Mouse (Mus musculus) naive thymus-derived CD4-positive, alpha-beta T cell, adult 2 months (primary cell): ENCODE data around the gene Srm.

Source experiments
- DNase-seq: peaks from one replicate; pipeline ENCODE4 v3.0.0-alpha.2; 2011; ENCODE audit warnings: low read depth

The Srm gene

DNA sequence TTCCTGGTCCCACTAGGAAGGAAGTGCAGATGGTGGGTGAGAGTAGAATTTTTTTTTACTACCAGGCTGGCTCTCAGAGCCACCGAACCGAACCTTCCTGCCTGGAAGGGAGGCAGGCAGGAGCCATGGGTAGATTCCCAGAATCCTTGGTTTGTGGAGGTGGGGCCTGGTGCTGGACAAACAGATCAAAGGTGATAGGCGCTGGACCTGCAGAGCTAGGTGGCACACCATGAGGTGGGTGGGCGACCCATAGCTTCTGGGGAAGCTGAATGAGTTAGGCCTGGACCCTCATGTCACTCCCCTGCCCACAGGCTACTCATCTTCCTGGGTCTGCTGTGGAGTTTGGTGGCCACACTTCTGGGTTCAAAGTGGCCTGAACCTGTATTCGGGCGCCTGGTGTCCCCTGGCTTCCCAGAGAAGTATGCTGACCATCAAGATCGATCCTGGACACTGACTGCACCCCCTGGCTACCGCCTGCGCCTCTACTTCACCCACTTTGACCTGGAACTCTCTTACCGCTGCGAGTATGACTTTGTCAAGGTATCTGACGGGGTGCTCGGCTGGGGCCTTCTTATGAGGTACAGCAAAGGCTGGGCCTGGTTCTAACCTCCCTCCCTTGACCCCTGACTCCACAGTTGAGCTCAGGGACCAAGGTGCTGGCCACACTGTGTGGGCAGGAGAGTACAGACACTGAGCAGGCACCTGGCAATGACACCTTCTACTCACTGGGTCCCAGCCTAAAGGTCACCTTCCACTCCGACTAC is 11.2 kb downstream of the Srm start, which contains the start of gene Masp2:
Gene Masp2, plus strand, starts transcription at position 198 of the 764 bp plus-strand sequence.
- DNase-seq = no peak

DNA sequence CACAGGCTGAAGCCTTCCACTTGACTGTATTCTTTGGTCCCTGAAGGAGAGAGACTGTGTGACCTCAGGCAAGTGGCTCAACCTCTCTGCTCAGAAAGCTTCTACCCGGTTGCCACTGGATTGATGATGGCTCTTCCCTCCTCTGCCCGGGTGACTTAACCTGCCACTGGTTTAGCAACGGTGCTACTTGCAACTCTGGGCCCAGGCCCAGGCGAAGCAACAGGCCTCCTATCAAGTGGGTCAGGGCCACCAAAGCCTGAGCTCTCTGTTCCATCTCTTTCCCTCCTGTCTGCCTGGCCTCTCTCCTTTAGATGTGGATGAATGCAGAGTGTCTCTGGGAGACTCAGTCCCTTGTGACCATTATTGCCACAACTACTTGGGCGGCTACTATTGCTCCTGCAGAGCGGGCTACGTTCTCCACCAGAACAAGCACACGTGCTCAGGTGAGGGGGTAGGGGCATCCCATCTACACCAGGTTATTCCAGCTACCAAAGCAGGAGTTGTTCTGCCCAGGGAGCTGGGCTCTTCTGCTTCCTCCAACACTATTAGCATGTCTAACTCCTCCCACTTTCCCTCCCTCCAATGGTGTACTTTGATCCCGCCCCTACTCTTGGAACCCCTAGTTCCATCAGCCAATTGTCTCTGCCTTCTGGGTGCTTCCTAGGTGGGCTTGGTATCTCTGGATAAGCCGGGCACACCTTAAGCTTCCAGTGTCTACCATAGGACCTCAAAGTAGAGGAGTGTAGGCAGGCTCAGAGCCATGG is 12.3 kb downstream of the Srm start:
- DNase-seq = no peak

DNA sequence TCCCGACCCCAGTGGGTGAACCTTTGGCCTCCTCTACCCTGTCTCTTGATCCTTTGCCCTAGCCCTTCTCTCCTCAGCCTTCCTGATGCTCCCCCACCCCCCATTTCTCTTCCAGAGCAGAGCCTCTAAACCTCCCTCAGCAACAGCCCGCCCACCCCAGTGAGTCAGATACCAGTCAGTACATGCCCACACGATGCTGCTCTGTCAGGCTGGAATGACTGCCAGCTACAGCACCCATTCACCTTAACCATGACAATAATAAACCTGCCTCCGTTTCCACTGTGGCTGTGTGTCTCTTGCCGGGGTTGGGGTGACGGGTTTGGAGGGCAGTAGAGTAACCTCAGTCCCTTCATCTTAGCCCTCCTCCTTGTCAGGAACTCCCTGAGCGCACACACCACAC is 12.8 kb downstream of the Srm start:
- DNase-seq = no peak

DNA sequence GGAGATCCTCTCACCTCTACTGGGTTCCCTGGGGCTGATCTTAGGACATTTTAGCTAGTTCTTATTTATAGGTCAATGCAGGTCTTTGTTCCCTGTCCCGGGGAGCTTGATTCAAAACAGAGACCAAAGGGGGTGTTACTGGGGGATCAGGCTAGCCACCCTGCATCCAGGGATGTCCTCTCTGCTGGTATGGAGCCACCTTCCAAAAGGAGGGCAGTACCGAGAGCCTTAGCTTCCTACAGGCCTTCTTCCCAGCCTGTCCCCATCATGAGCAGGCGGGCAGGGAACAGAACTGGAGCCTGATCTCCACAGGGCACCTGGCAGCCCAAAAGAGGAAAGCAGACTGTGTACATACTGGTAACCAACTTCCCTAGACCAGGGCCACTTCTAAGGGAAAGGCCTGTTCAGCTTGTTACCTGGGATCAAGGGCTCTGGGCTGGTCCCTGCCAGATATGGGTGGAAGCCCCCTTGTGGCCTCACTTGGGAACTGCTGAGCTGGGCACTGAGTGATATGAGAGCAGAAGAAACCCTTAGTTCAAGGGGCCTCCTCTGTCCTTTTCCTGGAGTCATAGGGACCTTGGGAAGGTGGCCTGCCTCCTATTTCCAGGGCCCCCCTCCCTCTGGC is 13.3 kb downstream of the Srm start:
- peak; percentile 74 for DNase-seq

DNA sequence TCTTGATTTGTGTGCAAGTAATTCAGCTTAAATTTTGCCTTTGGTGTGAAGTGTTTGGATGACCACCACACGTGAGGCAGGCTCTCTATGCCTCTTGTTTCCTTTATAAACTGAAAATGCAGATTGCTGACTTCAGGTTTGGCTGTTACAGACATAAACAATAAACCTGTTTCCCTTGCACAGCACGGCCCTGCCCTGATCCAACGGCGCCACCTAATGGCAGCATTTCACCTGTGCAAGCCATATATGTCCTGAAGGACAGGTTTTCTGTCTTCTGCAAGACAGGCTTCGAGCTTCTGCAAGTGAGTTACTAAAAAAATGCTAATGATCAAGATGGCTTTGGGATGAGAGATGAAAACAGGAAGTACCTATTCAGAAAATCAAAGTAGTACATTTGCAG is 16.5 kb downstream of the Srm start:
- DNase-seq = peak; percentile 85

DNA sequence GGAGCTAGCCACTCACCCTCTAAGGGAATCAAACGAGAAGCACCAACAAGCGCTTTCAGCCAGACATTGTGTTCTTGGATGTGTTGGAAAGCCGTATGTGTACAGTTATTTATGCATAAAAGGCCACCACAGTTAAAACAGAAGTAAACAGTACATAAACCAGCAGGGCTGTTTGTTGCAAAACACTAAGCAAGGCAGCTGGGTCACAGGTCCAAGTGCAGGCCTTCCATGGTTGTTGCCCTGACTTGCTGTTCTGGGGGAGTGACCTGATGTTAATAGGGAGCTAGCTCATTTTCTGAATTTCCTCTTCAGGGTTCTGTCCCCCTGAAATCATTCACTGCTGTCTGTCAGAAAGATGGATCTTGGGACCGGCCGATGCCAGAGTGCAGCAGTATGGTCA is 18.5 kb downstream of the Srm start:
- DNase-seq = no peak

DNA sequence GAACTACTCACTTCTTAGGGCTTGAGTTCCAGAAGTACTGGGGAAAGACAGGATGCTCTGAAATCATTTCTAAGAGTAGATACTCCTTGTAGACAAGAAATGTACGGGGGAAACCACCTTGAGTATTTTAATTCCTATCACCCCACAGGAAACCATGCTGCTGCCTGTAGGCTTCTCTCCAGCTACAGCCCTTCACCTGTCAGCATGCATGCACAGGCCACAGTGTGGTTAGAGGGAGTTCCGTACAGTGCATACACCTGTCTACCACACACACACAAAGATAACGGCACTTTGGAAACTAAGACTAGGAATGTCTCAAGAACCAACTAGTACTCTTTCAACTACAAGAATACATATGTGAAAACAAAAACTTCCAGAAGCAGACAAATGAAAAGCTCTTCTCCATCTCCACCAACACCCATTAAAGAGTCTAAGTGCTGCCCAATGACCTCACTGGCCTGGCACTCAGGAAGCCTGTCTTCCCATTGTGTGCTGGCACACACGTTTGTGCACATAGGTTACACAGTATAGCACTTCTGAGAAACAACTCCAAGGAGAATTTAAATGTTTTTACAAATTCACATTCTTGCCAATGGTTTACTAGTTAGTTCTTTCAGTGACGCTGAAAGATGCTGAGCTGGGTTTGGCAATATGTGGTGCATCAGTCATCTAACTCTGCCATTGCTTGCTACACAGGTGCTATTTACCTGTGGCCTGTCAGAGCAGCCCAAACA is 19.5 kb downstream of the Srm start:
- no peak for DNase-seq

DNA sequence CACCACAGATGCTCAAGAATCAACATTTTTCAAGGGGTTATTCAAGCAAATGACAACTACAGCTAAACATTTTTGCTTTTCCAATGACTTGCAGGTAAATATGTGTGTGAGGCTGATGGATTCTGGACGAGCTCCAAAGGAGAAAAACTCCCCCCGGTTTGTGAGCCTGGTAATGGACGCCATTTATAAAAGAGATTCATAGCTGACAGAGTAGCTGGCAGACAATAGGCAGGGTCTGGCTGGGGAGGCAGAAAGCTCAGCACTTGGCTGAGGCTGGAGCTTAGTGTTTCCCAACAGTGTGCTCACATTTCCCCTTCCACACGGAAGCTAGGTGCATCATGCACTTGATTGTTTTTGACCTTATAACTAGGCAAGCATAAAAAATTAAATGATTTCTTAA is 21.3 kb downstream of the Srm start:
- DNase-seq = no peak

DNA sequence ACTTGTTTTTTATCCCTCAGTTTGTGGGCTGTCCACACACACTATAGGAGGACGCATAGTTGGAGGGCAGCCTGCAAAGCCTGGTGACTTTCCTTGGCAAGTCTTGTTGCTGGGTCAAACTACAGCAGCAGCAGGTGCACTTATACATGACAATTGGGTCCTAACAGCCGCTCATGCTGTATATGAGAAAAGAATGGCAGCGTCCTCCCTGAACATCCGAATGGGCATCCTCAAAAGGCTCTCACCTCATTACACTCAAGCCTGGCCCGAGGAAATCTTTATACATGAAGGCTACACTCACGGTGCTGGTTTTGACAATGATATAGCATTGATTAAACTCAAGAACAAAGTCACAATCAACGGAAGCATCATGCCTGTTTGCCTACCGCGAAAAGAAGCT is 22.4 kb downstream of the Srm start:
- DNase-seq = no peak

DNA sequence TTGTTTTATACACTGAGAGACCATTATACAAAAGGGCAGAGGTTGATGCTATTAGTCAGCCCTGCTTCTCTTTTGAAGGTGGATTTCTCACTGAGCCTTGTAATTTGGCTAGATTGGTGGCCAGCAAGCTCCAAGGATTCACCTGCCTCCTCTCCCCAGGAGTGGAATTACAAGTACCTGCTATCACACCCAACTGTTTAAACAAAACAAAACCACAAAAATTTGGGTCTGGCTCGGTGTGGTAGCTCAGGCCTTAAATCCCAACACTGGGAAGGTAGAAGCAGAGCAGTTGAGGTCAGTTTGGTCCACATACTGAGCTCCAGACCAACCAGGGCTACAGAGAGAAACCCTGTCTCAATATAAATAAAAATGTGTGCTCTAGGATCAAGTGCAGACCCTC is 28.5 kb downstream of the Srm start:
- no peak for DNase-seq

DNA sequence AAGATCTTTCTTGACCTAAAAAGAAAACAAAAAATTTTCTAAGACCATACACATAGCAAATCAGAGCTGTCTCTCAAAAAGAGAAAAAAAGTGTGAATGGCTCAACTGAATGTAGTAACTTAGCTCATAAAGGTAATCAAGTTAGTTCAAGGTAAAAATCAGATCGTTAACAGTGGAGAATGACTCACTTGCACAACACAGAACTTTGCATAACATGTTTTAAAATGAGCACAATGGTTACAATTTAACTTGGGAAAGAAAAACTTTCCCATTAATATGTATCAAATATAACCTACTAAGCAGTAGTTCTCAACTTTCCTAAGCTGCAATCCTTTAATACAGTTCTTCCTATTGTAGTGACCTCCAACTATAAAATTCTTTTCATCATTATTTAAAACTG is 29.4 kb downstream of the Srm start:
- no peak for DNase-seq

DNA sequence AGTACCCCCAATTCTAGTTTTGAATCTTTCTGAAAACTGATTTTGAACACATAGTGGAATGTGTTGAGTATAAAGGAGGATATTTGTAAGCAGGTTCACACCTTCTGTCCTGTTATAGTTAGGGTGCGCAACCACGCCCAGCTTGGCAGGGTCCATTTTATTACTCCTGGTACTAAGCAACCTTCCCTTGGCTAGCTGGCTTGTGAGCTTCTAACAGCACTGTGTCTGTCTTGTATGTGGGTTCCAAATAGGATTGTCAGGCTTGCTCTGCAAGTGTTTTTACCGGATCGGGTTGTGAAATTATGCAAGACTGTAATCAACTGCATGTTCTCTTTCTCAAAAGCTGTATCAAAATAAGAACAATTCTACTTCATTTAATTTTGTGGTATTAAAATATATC is 31.2 kb downstream of the Srm start:
- DNase-seq = no peak

DNA sequence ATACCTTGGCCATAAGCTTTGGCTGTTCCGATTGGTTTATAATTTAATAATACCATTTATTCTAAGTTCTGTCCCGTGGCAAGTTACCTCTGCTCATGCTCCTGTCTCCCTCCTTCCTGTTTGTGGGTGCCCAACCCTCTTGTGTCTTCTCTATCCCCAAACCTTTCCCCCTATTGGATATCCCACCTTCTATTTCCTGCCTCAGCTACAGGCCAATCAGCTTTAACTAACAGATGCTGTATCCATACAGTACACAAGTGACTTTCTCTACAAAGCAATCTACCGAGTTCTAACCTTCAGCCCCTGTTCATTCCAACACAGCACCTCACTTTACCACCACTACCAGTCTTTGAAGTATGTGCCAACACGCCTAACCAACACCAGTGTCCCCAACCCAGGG is 32.3 kb downstream of the Srm start:
- no peak for DNase-seq

DNA sequence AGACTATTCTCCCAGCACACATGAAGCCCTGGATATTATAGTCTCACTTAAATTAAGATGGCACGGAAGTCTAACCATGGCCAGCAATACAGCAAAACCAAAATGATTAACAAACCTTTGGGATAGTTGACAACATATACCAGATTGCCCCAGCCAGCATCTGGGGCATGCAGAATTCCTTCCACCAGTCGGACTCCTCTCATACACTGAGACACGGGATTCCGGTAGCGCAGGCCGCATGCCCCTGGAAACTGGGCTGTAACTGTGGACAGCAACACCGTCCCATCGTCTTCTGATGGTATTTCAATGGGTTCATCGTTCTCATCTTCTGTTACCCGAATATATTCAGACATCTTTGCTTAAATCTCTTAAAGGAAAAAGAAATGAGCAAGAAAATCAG is 33.7 kb downstream of the Srm start:
- DNase-seq = no peak

DNA sequence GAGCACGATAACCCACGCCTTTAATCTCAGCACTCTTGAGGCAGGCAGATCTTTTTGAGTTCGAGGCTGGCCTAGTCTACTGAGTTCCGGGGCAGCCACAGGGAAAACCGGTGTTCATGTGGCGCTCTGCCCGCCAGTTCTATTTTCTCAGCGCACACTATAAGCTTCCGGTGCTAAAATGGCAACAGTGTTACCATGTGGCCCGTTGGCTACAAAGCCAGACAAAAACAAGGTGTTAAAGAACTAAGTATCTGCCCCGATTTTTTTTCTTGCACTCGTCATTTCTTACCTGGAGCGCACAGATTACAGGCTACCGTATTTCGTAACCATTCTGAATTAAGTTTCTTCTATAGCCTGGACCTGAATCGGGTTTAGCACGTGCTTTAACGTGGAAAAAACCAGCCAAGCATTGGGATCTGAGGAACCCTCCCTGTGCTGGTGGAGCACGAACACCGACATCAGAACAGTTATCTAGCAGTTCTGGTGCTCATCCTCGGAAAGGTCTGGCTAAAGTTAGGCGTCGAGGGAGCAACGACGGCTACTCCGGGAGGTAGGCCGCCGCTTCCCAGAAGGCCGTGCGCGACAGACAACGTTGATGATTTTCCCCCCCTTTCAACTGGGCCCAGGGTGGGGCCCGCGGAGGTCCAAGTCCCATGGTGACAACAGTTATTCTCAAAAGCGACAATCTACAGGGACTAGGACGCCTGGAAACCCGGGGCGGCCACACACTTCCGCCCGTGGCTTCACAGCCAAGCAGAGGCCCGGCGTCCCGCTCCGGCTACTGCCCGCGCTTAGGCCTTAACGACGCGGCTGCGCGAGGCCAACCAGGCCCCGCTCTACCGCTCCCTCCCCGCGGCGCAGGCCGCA is 34.7 kb downstream of the Srm start:
- DNase-seq = peak; percentile 79

DNA sequence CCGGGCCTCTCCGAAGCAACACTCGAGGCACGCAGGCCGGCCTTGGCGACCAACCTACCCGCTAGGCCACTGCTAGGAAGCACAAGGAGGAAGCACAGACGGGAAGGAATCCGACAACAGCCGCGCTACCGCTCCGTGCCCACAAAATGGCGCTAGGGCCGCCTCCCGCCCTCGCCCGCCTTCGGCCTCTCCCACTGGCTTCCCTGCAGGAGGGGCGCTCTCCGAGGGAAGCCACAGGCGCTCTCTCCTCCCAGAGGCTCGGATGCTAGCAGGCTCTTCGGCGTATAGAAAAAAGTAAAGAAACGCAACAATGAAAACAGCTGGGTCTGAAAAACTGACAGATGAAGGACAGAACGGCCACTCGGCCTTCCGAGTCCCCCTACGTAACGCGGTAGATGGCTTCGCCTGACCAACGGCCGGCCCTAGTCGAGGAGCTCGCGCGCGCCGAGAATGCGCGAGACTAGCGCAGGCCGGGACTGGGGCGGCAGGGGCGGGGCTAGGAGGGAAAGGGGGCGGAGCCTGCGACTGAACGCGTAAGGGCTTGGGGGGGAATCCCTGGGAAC is 35.4 kb downstream of the Srm start, which contains the start of gene Tardbp:
Gene Tardbp, minus strand, starts transcription at position 397 of the 563 bp plus-strand sequence.
- peak; percentile 98 for DNase-seq

DNA sequence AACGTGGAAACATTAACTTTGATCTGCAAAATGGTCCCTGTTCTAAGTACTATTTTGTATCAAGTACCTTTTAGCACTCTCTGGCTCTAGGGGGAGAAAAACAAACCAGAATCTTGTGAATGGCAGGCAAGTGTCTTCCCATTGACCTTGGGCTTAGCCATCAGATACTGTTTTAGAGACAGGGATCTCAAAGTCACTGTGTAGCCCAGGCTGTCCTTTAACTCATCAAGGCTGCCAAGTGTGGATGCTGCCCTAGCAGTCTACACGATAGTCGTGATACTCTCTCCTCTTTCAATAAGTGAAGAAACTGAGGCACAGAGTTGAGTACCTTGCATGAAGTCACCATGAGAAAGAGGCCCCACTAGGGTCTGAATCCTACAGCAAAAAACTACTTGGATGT is 35.9 kb downstream of the Srm start:
- no peak for DNase-seq

DNA sequence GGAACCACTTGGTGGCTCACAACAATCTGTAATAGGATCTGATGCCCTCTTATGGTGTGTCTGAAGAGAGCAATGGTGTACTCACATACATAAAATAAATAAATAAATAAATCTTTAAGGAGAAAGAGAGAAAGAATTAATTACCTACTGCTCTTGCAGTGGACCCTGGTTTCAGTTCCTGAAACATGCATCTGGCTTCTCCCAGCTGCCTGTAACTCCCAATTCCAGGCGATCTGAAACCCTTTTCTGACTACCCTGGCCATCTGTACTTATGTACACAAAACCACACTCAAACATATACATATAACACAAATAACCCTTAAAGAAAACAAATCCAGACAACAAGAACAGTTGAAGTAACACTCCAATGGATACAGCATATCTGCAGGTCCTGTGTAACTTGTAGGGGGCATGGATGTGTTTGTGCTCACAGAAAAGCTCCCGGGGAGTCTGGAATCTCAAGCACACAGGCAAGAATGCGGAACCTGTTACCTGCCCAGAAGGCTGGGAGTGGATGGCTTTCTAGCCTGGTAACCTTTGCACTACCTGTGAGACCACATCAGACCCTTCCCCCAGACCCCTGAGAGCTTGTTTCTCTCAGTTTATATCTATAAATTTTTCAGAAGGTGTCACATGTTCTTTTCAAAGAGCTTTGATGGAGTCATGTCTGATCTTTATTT is 40.9 kb downstream of the Srm start:
- DNase-seq = no peak

DNA sequence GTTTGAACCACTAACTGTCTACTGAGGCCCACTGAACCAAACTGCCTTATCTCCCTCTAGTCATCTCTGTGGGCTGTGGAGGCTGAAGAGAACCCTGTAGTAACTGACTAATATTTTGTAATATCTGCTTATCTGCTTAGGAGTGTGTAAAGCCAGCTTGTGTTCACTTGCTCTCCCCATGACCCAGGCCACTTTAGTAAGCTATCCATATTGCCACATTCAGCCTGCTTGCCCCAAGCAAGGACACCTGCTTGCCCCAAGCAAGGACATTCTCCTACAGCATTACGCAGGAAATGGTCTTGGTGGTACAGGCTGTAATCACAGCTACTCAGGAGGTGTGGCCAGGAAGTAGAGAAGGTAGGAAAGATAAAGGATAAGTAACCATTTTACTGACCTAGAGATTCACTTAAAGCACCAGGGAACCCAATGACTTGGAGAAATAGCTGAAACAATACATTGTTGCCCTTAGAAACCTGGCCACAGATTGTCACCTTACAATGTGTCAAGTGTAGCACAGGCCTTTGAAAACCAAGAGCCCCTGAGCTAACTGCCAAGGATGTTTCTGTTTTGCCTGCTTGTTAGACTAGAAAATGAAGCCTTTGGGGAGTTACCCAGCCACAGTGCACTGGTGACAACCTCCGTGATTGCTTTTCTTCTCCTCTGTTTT is 42.2 kb downstream of the Srm start:
- no peak for DNase-seq

DNA sequence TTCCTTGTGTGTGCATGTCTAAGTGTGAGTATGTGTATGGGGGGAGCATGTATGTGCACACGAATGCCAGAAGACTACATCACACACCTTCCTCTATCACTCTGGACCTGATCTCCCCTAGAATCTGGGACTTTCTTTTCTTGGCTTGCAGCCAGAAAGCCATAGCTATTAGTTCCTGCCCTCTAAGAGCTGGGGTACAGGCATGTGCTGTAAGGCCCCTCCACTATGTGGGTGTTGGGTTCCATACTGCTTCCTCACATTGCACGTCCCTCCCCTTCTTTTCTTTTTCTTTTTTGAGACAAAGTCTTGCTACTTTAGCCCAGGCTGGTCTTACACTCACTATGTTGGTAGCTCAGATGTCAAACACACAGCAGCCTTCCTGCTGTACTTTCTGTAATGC is 44.0 kb downstream of the Srm start:
- no peak for DNase-seq
